Mouse (Mus musculus) MEL (cell line): ENCODE results near the gene Olfr279.

Experiments
- CTCF ChIP-seq, 3 experiments: IDR thresholded peaks in 2 of 3; conservative IDR thresholded peaks in 1 of 3; 2 replicates each; pipeline ENCODE4 v1.5.1; 2011 to 2012; ENCODE audit warnings: low read length in 3 of 3, low read depth in 2 of 3, mild to moderate bottlenecking in 2 of 3, improper control_type of control experiment in 1 of 3, inconsistent platforms in 1 of 3, mixed read lengths in 1 of 3, moderate library complexity in 1 of 3; ENCODE audit not compliant: control insufficient read depth in 1 of 3, insufficient read depth in 1 of 3, poor library complexity in 1 of 3, severe bottlenecking in 1 of 3
- E2F4 ChIP-seq: IDR thresholded peaks from 2 replicates; pipeline ENCODE4 v1.6.1; 2011; ENCODE audit warnings: low read depth, low read length, improper control_type of control experiment, borderline replicate concordance
- EP300 ChIP-seq, 2 experiments: IDR thresholded peaks; 2 replicates each; pipeline ENCODE4 v1.6.1; 2011; ENCODE audit warnings: improper control_type of control experiment in 2 of 2, low read length in 2 of 2, low read depth in 1 of 2, mild to moderate bottlenecking in 1 of 2
- GATA1 ChIP-seq: IDR thresholded peaks from 2 replicates; pipeline ENCODE4 v1.6.1; 2011; ENCODE audit warnings: low read depth, low read length, improper control_type of control experiment
- MAX ChIP-seq: IDR thresholded peaks from 2 replicates; pipeline ENCODE4 v1.6.1; 2011; ENCODE audit warnings: low read length, improper control_type of control experiment
- NRF1 ChIP-seq: IDR thresholded peaks from 2 replicates; pipeline ENCODE4 v1.6.1; 2014; ENCODE audit warnings: low read depth, mild to moderate bottlenecking, inconsistent platforms, low read length, improper control_type of control experiment, moderate library complexity; ENCODE audit not compliant: poor library complexity, insufficient read depth, severe bottlenecking
- POLR2A ChIP-seq, 2 experiments: IDR thresholded peaks; 2 replicates each; pipeline ENCODE4 v1.6.1; 2011 to 2012; ENCODE audit warnings: low read length in 2 of 2, mild to moderate bottlenecking in 2 of 2, control low read depth in 1 of 2, improper control_type of control experiment in 1 of 2, low read depth in 1 of 2, moderate library complexity in 1 of 2; ENCODE audit not compliant: control insufficient read depth in 1 of 2, insufficient read depth in 1 of 2, poor library complexity in 1 of 2
- POLR2AphosphoS5 ChIP-seq: IDR thresholded peaks from 2 replicates; pipeline ENCODE4 v1.6.1; 2012; ENCODE audit warnings: low read depth, borderline replicate concordance, mild to moderate bottlenecking, inconsistent platforms, low read length, moderate library complexity, mixed read lengths
- RCOR1 ChIP-seq: IDR thresholded peaks from 2 replicates; pipeline ENCODE4 v1.6.1; 2012; ENCODE audit warnings: low read depth, mild to moderate bottlenecking, inconsistent platforms, low read length, improper control_type of control experiment
- TCF12 ChIP-seq: IDR thresholded peaks from 2 replicates; pipeline ENCODE4 v1.6.1; 2014; ENCODE audit warnings: low read depth, mild to moderate bottlenecking, inconsistent platforms, low read length, improper control_type of control experiment, moderate library complexity
- ZC3H11A ChIP-seq: IDR thresholded peaks from 2 replicates; pipeline ENCODE4 v1.6.1; 2012; ENCODE audit warnings: low read depth, mild to moderate bottlenecking, inconsistent platforms, low read length, improper control_type of control experiment

- TF ChIP-seq E2F4, result no peak
- TF ChIP-seq POLR2A (IDR thresholded peaks at IDR 0.05; ENCODE audit: control insufficient read depth in 1 of 2, insufficient read depth in 1 of 2, low read depth in 1 of 2, low read length in 2 of 2, poor library complexity in 1 of 2), result no peak
- TF ChIP-seq MAX, result no peak
- no peak for TF ChIP-seq EP300 (IDR thresholded peaks at IDR 0.05; ENCODE audit: low read depth in 1 of 2, low read length in 2 of 2)
- no peak for TF ChIP-seq CTCF (IDR thresholded peaks at IDR 0.05 in 2 of 3, conservative IDR thresholded peaks at IDR 0.05 in 1 of 3; ENCODE audit: control insufficient read depth in 1 of 3, insufficient read depth in 1 of 3, low read depth in 2 of 3, low read length in 3 of 3, poor library complexity in 1 of 3, severe bottlenecking in 1 of 3)
- TF ChIP-seq ZC3H11A, result no peak
- no peak for TF ChIP-seq RCOR1
- no peak for TF ChIP-seq TCF12
- TF ChIP-seq POLR2AphosphoS5, result no peak
- no peak for TF ChIP-seq GATA1
- TF ChIP-seq NRF1, result no peak
Measured at GRCm38 (mm10) chr15:98452288-98452687, 39.9 kb upstream of the Olfr279 start, which contains the start of gene Olfr281.
